Mouse (Mus musculus) neural tube, embryonic 10.5 days (tissue): ENCODE data around the gene Mfap2.
A peak's percentile ranks its signal among the peaks of the same experiment; 100 is the strongest.

ENCODE experiments used
- DNase-seq: peaks from one replicate; pipeline ENCODE4 v3.0.0-alpha.2; 2017; ENCODE audit warnings: low spot score; ENCODE audit errors: extremely low spot score

Gene Mfap2

GRCm38 (mm10) chr4:140987476-140987875 lies 22.7 kb upstream of the Mfap2 start:
- no peak for DNase-seq

GRCm38 (mm10) chr4:140988706-140989290 lies 21.4 kb upstream of the Mfap2 start:
- DNase-seq = no peak

DNA sequence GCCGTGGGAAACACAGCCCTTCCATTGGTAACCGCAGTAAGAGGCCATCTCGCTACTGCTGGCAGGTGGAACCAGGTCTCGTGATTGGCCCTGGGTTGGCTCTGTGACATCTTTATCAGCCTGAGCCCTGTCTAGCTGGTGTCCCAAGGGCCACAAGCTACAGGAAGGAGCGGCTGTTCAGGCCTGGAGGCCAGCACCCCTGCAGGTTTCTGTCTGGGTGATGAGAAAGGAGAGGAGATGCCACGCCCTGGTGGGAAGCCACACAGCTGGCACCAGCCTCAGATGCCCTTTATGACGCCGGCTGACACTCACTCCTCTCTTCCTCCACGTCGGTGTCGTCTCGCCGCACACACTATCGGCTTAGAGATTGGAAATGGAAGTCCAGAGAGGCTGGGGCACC lies 20.8 kb upstream of the Mfap2 start:
- DNase-seq = no peak

- DNase-seq = no peak
These were observed 18.0 kb upstream of the Mfap2 start for GRCm38 (mm10) chr4:140992215-140992614.

DNA sequence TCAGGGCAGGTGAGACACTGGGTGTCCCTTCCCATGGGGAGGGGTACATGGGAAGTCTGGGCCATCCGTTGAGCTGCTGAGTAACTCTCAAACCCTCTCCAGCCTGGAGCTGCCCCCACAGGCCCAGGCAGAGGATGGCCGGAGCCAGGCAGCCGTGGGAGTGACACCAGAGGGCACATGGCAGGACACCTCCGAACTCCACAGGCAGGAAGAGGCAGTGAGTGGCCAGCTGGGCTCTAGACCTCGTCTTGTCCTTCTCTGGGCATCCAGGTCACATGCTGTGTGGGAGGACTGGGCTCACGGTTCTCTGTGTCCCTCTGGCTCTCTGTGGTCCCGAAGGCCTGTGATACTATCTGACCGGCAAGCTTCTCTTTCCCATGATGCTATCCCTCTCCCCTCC lies 16.4 kb upstream of the Mfap2 start:
- no peak for DNase-seq

DNA sequence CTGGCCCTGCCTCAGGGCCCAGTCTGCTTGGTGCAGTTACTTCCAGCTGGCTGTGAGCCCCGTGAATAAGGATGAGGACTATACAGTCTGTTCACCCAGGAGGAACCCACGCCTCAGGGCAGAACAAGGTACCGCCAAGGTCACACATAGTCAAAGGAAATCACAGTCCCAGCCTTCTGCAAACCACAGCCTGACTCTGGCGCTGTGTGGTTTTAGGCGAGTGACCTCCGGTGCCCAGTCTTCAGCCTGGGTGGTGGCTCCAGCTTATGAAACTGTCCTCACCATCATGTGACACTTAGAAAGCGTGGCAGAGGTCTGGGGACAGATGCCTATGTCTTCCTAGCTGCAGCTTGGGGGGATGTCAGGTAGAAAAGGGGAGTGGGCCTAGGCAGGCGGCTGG lies 14.4 kb upstream of the Mfap2 start:
- no peak for DNase-seq

- no peak for DNase-seq
These were observed 13.4 kb upstream of the Mfap2 start for GRCm38 (mm10) chr4:140996812-140997211.

- no peak for DNase-seq
These were observed 4.2 kb upstream of the Mfap2 start for GRCm38 (mm10) chr4:141005983-141006382.

DNA sequence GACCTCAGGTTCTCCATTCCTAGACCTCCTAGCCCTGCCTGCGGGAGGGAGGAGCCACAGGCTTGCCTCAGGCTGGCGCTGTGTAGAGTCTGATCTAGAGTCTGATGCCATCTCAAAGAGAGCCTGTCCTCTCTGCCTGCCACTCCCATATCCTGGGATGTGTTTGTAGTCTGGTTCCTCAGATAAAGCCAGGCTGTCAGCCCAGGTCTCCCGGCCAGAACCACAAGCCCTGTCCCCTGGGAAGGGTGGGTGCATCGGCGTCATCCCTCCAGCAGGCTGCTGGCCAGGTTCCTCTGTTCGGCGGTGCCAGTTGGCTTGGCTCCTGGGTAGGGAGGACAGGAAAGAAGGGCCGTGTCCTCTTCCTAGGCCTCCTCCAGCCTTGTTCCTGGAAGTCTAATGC lies 2.2 kb upstream of the Mfap2 start:
- no peak for DNase-seq

GRCm38 (mm10) chr4:141010526-141010925 lies 308 bp downstream of the Mfap2 start:
- peak; percentile 83 for DNase-seq

DNA sequence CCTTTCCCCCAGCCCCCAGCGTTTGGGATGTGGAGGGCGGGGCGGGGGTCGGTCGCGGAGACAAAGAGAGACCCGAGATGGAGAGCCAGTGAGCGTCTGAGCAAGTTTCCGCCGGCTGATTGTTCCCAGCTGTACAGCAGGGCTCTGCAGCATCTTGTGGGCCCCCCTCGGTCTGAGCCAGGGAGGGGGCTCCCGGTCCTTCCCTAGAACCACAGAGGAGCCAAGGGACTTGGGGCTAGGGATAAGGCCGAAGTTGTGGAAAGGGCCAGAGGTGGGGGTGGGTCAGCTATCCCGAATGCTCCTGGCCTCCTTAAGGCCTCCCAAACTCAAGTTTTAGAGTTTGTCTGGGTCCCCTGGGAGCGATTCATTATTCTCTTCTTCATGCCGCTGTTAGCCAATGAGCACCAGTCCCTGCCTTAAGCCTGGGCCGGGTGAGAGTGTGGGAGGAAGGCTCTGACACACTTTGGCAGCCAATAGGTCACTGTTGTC lies 767 bp downstream of the Mfap2 start:
- peak; percentile 76 for DNase-seq

GRCm38 (mm10) chr4:141011556-141012328 lies 1.5 kb downstream of the Mfap2 start:
- DNase-seq = peak; percentile 32

GRCm38 (mm10) chr4:141012558-141012957 lies 2.3 kb downstream of the Mfap2 start:
- DNase-seq = no peak

GRCm38 (mm10) chr4:141014114-141014513 lies 3.9 kb downstream of the Mfap2 start:
- DNase-seq = no peak

DNA sequence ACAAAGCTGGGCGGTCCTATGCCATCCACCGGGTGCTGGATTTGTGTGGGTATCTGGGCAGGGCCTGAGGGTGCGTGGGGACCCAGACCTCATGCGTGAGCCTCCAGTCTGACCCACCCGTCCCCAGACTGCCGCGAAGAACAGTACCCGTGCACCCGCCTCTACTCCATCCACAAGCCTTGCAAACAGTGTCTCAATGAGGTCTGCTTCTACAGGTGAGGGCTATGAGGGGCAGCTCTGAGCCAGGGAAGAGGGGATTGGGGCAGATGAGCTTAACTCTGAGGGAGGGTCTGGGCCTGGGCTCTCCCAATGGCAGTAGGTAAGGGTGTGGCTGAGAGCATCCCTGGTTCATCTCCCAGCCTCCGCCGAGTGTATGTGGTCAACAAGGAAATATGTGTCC lies 4.6 kb downstream of the Mfap2 start:
- no peak for DNase-seq

- no peak for DNase-seq
These were observed 5.1 kb downstream of the Mfap2 start for GRCm38 (mm10) chr4:141015356-141015755.

- DNase-seq = no peak
These were observed 6.1 kb downstream of the Mfap2 start for GRCm38 (mm10) chr4:141016311-141016710.

GRCm38 (mm10) chr4:141017657-141018436 lies 7.6 kb downstream of the Mfap2 start:
- DNase-seq = no peak

GRCm38 (mm10) chr4:141020220-141020619 lies 10.0 kb downstream of the Mfap2 start:
- no peak for DNase-seq

DNA sequence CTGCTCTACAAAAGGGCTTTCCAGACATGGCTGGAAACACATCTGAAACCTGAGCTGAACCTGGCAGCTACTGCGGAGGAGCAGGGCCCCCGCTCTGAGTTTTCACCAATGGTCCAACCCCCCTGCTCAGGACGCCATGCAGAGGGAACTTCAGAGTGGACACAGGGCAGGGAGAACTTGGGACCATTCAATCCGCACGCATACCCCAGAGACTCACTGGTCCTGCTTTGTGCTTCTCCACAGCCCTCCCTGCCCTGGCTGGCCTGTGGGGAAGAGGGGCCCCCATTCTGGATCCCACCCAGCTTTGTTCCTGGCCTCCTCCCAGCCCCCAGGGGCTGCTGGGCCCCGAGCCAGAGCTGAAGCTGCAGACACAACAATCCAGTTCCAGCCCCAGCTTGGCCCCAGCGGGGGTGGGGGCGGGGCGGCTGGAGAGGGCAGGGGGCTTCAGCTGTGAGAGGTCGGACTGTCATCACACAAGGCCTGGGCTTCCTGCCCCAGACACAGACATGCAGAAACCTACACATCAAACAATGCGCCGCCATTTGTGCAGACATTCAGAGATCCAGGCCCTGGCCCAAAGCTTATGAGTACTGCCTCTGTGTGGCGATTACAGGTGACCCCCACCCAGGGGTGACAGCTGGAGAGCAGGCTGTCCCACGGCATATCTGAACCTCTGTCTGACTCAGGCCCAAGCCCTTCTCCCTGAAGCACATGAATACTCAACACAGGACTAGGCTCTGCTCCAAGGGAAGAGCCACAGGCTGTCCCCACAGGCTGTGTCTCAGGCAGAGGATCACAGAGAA lies 10.8 kb downstream of the Mfap2 start:
- peak; percentile 66 for DNase-seq

GRCm38 (mm10) chr4:141021614-141021929 lies 11.4 kb downstream of the Mfap2 start:
- no peak for DNase-seq

DNA sequence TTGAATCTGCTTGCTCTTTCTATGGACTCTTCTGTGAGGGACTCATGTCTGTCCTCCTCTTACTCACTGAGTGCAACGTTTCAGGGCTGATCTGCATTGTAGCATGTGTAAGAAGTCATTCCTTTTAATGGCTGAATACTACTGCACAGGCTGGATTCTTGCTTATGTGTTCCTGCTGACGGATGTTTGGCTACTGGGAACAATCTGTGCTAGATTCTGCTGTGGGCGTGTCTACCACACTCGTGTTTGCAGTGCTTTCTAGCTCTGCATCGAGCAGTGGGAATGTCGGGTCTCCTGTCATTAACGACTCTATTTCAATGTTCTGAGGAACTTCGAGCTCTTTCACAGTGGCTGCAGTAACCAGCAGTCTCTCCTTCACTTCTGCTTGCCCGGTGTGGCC lies 13.8 kb downstream of the Mfap2 start:
- DNase-seq = no peak
